Mouse (Mus musculus) spleen, adult 2 months (tissue): ENCODE measurements at regions not wholly inside any gene's neighbourhood (a gene's known extent, or its start where the extent isn't known, plus 50 kb on each side); places are given as distances from the start of the nearest gene placed in this dataset.

Source experiments
- DNase-seq, 2 experiments: peaks; one replicate each; pipeline versions ENCODE4 v3.0.0 to v3.0.0-alpha.2; 2012 to 2021; ENCODE audit warnings: low spot score in 2 of 2, low read depth in 1 of 2
- H3K27ac ChIP-seq: fragments of 200-500 bp; 2 replicates; pipeline ENCODE4 v1.5.1; 2012; ENCODE audit warnings: low read length, inconsistent platforms; ENCODE audit not compliant: insufficient read depth
- H3K27me3 ChIP-seq: fragments of 200-500 bp; 2 replicates; pipeline ENCODE4 v1.6.1; 2012; ENCODE audit warnings: mild to moderate bottlenecking, moderate library complexity, low read length, inconsistent platforms; ENCODE audit not compliant: control insufficient read depth, insufficient read depth
- H3K36me3 ChIP-seq: fragments of 200-500 bp; 2 replicates; pipeline ENCODE4 v1.6.1; 2012; ENCODE audit warnings: mild to moderate bottlenecking, low read length, inconsistent platforms; ENCODE audit not compliant: control insufficient read depth, insufficient read depth
- H3K4me1 ChIP-seq: fragments of 200-500 bp; 2 replicates; pipeline ENCODE4 v1.6.1; 2011; ENCODE audit warnings: inconsistent platforms; ENCODE audit not compliant: control insufficient read depth, insufficient read depth, insufficient read length
- H3K4me3 ChIP-seq: fragments of 200-500 bp; 2 replicates; pipeline ENCODE4 v1.5.1; 2011; ENCODE audit warnings: mild to moderate bottlenecking, inconsistent platforms; ENCODE audit not compliant: insufficient read depth, insufficient read length; ENCODE audit errors: extremely low read depth
- CTCF ChIP-seq: fragments of 200-500 bp; IDR thresholded peaks from 2 replicates; pipeline ENCODE4 v1.5.1; 2011; ENCODE audit warnings: mild to moderate bottlenecking, inconsistent platforms; ENCODE audit not compliant: insufficient read depth, insufficient read length, insufficient replicate concordance; ENCODE audit errors: extremely low read depth
- POLR2A ChIP-seq: fragments of 200-500 bp; IDR thresholded peaks from 2 replicates; pipeline ENCODE4 v1.6.1; 2011; ENCODE audit warnings: low read depth, low read length, inconsistent platforms
- WGBS: fragments of 180-500 bp; shearing (Covaris S2); methylation state at CpG from one replicate; pipeline ENCODE4 v1.1.7; 2018; 5-methylcytosine and 5-hydroxymethylcytosine counted together

DNA sequence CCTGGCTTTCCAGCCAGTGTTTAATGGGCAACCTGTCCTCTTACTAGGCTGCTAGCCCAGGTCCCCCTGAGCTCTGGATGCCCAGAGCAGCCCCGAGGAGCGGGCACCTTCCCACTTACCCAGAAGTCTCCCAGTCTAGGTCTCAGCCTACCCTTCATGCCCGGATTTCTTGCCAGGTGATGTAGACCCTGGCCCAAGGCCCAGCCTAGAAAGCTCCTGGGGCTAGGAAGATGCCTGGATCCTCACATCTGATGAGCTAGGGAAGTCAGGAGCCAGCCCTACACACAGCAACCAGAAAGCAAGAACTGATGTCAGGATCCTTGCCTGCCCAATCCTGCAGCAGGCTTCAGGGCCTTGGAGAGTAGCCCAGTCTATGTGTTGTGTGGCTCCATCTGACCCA lies 83.7 kb upstream of the Slc6a6 start:
- no peaks in the 10 kb centered on the region for H3K36me3 ChIP-seq
- H3K27ac ChIP-seq, result no peak overlapping the region
- no peaks in the 10 kb centered on the region for H3K4me1 ChIP-seq
- no peak for TF ChIP-seq CTCF
- TF ChIP-seq POLR2A, result no peak
- no peak for DNase-seq
- no peak overlapping the region for H3K4me3 ChIP-seq
- 79% methylated on average over 3 of the region's 3 CpGs for WGBS
- no peaks in the 10 kb centered on the region for H3K27me3 ChIP-seq

DNA sequence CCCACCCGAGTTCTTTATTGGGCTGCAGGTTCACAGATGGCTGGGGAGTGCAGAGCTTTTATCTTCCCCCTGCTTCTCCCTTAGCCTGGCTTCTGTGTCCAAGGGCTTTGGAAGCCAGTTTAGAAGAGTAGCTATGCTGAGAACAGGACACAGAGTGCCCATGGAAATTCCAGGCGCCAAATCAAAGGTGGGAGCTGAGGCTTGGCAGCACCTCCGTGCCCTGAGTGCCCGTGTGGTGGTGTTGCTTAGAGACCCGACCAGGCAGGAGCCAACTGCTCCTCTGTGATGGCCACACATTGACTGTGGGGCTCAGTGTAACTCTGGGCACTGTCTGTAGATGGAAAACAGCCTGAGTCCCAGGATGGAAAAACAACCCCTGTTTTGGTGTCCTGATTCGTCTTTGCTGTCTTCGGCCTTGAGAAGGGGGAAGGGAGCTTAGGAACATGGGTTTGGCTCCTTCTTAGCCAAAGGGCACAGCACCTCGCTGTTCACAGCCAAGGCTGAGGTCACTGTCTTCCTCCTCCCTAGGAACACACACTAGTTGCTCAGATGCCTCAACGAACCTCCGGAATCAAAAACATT lies 77.1 kb upstream of the Slc6a6 start:
- DNase-seq, result no peak
- WGBS, result 92% methylated on average over 10 of the region's 10 CpGs
- no peak overlapping the region for H3K27ac ChIP-seq
- H3K4me3 ChIP-seq, result no peak overlapping the region
- no peaks in the 10 kb centered on the region for H3K4me1 ChIP-seq
- TF ChIP-seq POLR2A (no peak), CTCF (no peak)
- H3K27me3 ChIP-seq, result no peaks in the 10 kb centered on the region
- no peaks in the 10 kb centered on the region for H3K36me3 ChIP-seq

DNA sequence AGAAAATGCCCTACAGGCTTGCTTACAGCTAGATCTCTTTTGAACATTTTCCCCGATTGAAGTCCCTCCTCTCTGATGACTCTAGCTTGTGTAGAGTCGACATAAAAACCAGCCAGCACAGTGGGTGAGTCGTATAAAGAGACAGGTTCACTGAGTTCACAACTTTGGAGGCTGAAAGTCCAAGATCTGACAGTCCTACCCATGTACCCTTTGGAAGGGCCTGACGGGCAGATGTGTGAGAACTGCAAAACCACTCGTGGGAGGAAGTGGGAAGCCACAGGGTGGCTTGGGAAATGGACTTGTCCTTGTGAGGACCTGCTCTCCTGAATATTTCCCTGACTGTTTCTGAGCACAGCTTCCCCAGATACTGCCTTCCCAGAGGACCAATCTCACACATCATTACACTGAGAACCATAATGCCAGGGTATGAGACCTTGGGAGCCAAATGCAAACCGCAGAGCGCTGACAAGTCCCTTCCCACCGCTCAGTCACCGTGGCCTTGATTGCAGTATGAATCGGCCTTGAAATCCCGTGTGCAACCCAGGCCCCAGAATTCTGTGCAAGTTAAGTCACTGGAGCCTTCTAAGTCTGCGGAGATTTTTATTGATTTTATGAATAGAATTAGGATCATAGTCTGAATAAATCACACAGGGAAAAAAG lies 76.1 kb upstream of the Slc6a6 start:
- DNase-seq, result no peak
- no peaks in the 10 kb centered on the region for H3K4me1 ChIP-seq
- H3K27me3 ChIP-seq, result no peaks in the 10 kb centered on the region
- H3K27ac ChIP-seq, result no peak overlapping the region
- no peak for TF ChIP-seq POLR2A
- TF ChIP-seq CTCF, result no peak
- H3K4me3 ChIP-seq, result no peak overlapping the region
- H3K36me3 ChIP-seq, result no peaks in the 10 kb centered on the region
- 57% methylated on average over 12 of the region's 12 CpGs for WGBS

DNA sequence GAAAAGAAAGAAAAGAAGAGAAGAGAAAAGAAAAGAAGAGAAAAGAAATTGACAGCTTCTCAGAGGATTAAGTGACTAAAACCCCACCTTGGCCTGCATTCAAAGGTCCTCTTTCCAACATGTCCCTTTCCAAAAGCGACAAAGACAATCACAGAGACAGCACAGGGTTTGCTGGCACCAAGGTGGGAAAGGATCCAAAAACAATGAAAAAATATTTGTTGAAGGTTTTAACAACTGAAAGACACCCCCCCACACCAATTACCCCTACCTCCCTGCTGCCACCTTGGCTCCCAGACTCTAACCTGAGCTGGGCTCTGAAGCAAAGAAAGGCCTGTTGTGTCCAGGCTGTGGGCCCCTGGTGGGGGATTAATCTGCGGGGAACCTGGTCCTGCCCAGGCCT lies 74.2 kb upstream of the Slc6a6 start:
- no peak for DNase-seq
- H3K4me1 ChIP-seq, result no peaks in the 10 kb centered on the region
- no peaks in the 10 kb centered on the region for H3K27me3 ChIP-seq
- H3K36me3 ChIP-seq, result no peaks in the 10 kb centered on the region
- WGBS, result 92% methylated on average over 2 of the region's 2 CpGs
- TF ChIP-seq CTCF, result no peak
- TF ChIP-seq POLR2A, result no peak
- no peak overlapping the region for H3K4me3 ChIP-seq
- H3K27ac ChIP-seq, result no peak overlapping the region

DNA sequence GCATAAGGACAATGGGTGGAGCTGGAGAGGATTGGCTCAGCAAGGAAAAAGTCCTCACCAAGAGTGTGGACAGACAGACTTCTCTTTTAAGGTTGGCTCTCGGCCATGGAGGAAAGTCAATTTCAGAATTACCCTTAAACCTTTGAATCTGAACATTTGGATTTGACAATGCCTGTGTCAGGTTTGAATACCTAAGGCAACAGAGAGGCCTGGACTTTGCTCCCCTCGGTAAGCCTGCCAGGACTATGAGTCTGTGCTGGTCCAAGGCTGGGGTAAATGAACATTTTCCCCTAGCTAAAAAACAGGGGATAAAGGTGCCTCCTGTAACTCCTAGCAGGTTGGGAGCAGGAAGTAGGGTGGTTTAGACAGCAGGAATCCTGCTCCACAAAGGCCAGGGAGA lies 68.8 kb upstream of the Slc6a6 start:
- DNase-seq, result no peak
- Histone ChIP-seq H3K27me3 (no peaks in the 10 kb centered on the region), H3K27ac (no peak overlapping the region), H3K4me1 (peaks cover 6% of the 10 kb centered on the region; the same call in 1 of the 2 replicates), H3K36me3 (no peaks in the 10 kb centered on the region), H3K4me3 (no peak overlapping the region)
- TF ChIP-seq POLR2A, result no peak
- no peak for TF ChIP-seq CTCF
- 92% methylated on average over 2 of the region's 2 CpGs for WGBS

DNA sequence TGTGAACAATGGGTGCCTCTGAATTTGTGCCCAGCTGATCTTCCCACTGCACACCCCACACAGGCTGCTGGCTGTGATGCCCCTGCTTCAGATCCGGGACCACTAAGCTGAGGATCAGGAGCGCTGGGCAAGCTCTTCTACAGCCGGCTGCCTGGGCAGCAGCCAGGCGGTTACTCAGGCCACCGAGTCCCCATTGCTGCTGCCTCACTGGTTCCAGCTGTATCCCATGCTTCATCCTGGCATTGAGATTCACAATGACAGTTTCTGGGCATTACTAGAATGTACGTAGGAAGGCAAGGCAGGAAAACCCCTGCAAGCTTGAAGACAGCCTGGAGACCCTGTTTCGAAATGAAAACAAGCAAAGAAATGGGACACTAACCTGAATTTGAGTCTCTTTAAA lies 67.3 kb upstream of the Slc6a6 start:
- Histone ChIP-seq H3K27ac (no peak overlapping the region), H3K4me1 (peaks cover 6% of the 10 kb centered on the region; the same call in 1 of the 2 replicates), H3K4me3 (no peak overlapping the region), H3K27me3 (no peaks in the 10 kb centered on the region), H3K36me3 (no peaks in the 10 kb centered on the region)
- WGBS, result 84% methylated on average over 7 of the region's 7 CpGs
- DNase-seq, result no peak
- TF ChIP-seq CTCF (no peak), POLR2A (no peak)

DNA sequence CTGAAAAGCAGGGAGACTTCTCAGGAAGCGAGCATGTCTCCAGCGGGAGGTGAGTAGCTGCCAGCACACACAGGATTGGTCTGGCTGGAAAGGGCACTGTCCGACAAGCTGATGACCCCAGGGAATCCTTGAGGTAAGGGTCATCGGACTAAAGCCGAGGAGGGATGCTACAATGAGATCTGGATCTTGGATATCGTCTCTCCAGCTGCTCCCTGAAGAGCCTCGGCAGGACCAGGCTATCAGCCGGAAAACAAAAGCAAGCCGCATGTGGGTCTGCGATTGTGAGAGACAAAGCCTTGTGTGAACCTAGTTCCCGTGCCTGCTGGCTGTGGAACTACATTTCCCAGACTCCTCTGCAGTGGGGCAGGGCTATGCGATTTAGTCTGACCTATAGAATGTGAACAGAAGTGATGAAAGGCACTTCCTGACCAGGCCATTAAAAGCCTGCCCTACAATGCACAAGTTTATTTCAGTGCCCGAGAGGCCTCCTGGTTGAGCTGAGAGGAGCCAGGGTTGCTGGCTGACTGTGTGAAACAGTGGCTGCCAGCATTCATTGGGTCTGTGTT lies 66.7 kb upstream of the Slc6a6 start:
- Histone ChIP-seq H3K36me3 (no peaks in the 10 kb centered on the region), H3K4me3 (peak overlapping the region; percentile 42), H3K27me3 (no peaks in the 10 kb centered on the region), H3K4me1 (peaks cover 6% of the 10 kb centered on the region; the same call in 1 of the 2 replicates), H3K27ac (no peak overlapping the region)
- TF ChIP-seq CTCF, result no peak
- TF ChIP-seq POLR2A, result no peak
- 7% methylated on average over 13 of the region's 13 CpGs for WGBS
- DNase-seq, result peak; percentile 62 to 70
